Mouse (Mus musculus) bone marrow, adult 2 months (tissue): ENCODE measurements around the gene Tmem126a.

Experiments used
- CTCF ChIP-seq: fragments of 200-500 bp; IDR thresholded peaks from 2 replicates; pipeline ENCODE4 v1.5.1; 2011; ENCODE audit warnings: low read length, control low read depth; ENCODE audit not compliant: control insufficient read depth, insufficient read depth
- POLR2A ChIP-seq: fragments of 200-500 bp; IDR thresholded peaks from 2 replicates; pipeline ENCODE4 v1.6.1; 2011; ENCODE audit warnings: low read depth, mild to moderate bottlenecking, control low read depth, low read length, borderline replicate concordance; ENCODE audit not compliant: control insufficient read depth

GRCm38 (mm10) chr7:90443101-90444091 is 13.6 kb downstream of the Tmem126a start:
- TF ChIP-seq CTCF (peak; percentile 15; the same call in 1 of the 2 replicates), POLR2A (peak; percentile 34; the same call in 1 of the 2 replicates)
